Mouse (Mus musculus) adrenal gland, postnatal 14 days (tissue): ENCODE results near the gene Socs2. TPM values are rescaled to one million over a fixed set of nuclear protein-coding genes. Genes with fewer than 3 reads are reported as not detected.
"Not testable (repeated sequence)": the region's sequence is repeated elsewhere in the genome, so short reads cannot be mapped to it uniquely, and the experiment has no call there.

Experiments used
- DNase-seq: peaks from one replicate; pipeline ENCODE4 v3.0.0; 2021; ENCODE audit warnings: mixed read lengths
- total RNA-seq: library from RNA; stranded (reverse); gene quantifications from 2 replicates; pipeline ENCODE4 v1.2.3, GENCODE M21; 2021

Gene Socs2
- total RNA-seq, 1 experiment from 2014 or later: 24.5 TPM

- DNase-seq: no peak
Observed at GRCm38 (mm10) chr10:95394819-95395812, 21.9 kb downstream of the Socs2 start.

- no peak for DNase-seq
Observed at GRCm38 (mm10) chr10:95392073-95392472, 24.9 kb downstream of the Socs2 start.

- DNase-seq: peak; percentile 63
Observed at GRCm38 (mm10) chr10:95390871-95391270, 26.1 kb downstream of the Socs2 start.

- not testable (repeated sequence) for DNase-seq
Observed at GRCm38 (mm10) chr10:95389805-95390204, 27.2 kb downstream of the Socs2 start.

GRCm38 (mm10) chr10:95388821-95389477 is 28.0 kb downstream of the Socs2 start:
- no peak for DNase-seq

- DNase-seq: no peak
Observed at GRCm38 (mm10) chr10:95386527-95386926, 30.5 kb downstream of the Socs2 start.

GRCm38 (mm10) chr10:95385801-95386203 is 31.2 kb downstream of the Socs2 start:
- peak; percentile 43 for DNase-seq

- DNase-seq: no peak
Observed at GRCm38 (mm10) chr10:95385081-95385480, 31.9 kb downstream of the Socs2 start.

- DNase-seq: no peak
Observed at GRCm38 (mm10) chr10:95384446-95384845, 32.5 kb downstream of the Socs2 start.

- no peak for DNase-seq
Observed at GRCm38 (mm10) chr10:95373340-95373739, 43.6 kb downstream of the Socs2 start.

GRCm38 (mm10) chr10:95371942-95372341 is 45.0 kb downstream of the Socs2 start:
- DNase-seq: no peak

GRCm38 (mm10) chr10:95369190-95369589 is 47.8 kb downstream of the Socs2 start:
- DNase-seq: no peak

GRCm38 (mm10) chr10:95368151-95368550 is 48.8 kb downstream of the Socs2 start:
- DNase-seq: no peak

GRCm38 (mm10) chr10:95367661-95368089 is 49.3 kb downstream of the Socs2 start:
- DNase-seq: no peak

GRCm38 (mm10) chr10:95367241-95367640 is 49.7 kb downstream of the Socs2 start:
- no peak for DNase-seq

GRCm38 (mm10) chr10:95362326-95362725 is 54.7 kb downstream of the Socs2 start:
- DNase-seq: peak; percentile 51

- no peak for DNase-seq
Observed at GRCm38 (mm10) chr10:95361260-95361841, 55.6 kb downstream of the Socs2 start.

- no peak for DNase-seq
Observed at GRCm38 (mm10) chr10:95360048-95360447, 56.9 kb downstream of the Socs2 start.

- DNase-seq: no peak
Observed at GRCm38 (mm10) chr10:95357721-95358120, 59.3 kb downstream of the Socs2 start.

- no peak for DNase-seq
Observed at GRCm38 (mm10) chr10:95356711-95357110, 60.3 kb downstream of the Socs2 start.

- DNase-seq: peak; percentile 79
Observed at GRCm38 (mm10) chr10:95355678-95356268, 61.2 kb downstream of the Socs2 start.

GRCm38 (mm10) chr10:95354673-95355072 is 62.3 kb downstream of the Socs2 start:
- no peak for DNase-seq
